Mouse (Mus musculus): Measurements from ENCODE around the gene Gm21190. TPM values are rescaled to one million over a fixed set of nuclear protein-coding genes. Genes with fewer than 3 reads are reported as not detected.
"Not testable (repeated sequence)": the region's sequence is repeated elsewhere in the genome, so short reads cannot be mapped to it uniquely, and the experiment has no call there.

The Gm21190 gene
- polyA plus RNA-seq, 1 experiment from 2014 or later = not detected

DNA sequence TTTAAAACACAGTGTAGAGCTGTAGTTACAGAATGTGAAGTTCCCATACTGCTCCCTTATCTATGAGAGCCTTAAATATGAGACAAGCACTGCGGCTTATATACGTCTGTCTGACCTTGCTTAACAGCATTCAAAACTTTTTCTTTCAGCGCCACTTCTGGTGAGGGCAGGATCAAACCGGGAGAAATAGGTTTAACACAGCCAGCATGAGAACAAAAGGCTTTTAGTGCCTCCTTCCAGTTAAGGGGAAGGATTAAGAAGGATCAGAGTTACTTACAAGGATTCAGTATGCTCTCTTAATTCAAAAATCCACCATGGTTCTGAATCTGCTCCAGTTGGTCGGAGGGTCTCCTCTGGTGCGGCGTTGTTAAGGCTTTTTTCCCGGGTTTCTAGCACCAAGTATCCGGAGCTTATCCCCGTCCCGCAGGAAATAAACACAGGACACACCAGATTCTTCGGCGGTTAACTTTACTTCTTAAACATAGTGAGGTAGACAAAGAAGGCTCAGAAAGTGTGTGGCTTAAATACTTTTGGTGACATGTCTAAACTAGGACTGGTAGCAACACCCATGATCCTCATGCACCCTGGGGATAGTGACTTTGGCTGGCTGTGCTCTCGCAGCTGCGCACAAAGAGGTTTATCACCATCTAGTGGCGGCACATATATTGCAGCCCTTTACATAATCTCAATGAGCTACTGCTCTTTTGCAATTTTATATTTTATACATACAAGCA lies 22.3 kb downstream of the Gm21190 start:
- 39% methylated on average over 16 of the region's 16 CpGs for WGBS (ENCODE audit: insufficient replicate concordance)
- H3K9me3 ChIP-seq (replicated peaks; ENCODE audit: control insufficient read depth, low read length) = peaks cover 5% of the 10 kb centered on the region
- ATAC-seq (ENCODE audit: low read depth) = no peak

DNA sequence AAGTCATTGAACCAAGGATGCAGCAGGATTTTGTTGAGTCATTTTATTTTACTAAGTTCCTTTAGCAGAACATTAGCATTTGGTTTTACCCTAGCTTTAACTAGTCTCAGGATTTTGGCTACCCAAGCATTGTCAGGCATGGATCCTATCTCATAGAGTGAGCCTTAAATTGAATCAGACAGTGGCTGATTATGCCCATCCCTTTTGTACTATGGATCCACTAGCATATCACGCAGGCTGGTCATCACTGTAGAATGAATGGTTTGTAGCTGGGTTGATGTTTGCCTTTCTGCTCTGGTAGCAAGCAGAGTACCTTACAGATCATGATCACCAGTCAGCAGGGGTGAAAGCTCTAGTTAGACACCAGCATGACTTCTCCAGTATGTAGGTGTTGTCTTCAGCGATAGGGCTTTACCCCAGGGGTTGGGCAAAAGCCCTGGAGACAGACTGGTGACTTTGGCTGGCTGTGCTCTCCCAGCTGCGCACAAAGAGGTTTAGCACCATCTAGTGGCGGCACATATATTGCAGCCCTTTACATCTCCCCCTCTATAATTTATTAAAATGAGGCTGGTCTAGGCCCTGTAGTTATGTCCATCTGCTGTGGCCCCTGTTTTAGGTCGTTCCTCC lies 30.1 kb downstream of the Gm21190 start:
- H3K9ac ChIP-seq (ENCODE audit: low read depth, low read length); H3K9me3 ChIP-seq (replicated peaks; ENCODE audit: control insufficient read depth, low read length); H3K4me2 ChIP-seq (ENCODE audit: low read depth, low read length); H3K27me3 ChIP-seq (ENCODE audit: control insufficient read depth, insufficient read depth, low read depth, low read length); H3K36me3 ChIP-seq (ENCODE audit: control insufficient read depth, insufficient read depth); H3K27ac ChIP-seq (ENCODE audit: low read length); H3K4me3 ChIP-seq (ENCODE audit: low read depth, low read length); H3K4me1 ChIP-seq (ENCODE audit: control insufficient read depth, low read depth, low read length): not testable (repeated sequence)
- WGBS (ENCODE audit: insufficient replicate concordance) = 21% methylated on average over 5 of the region's 5 CpGs
- peak; percentile 16; the same call in 1 of the 2 replicates for ATAC-seq (ENCODE audit: low read depth)

More for the DNA sequence above, 22.3 kb downstream of the Gm21190 start:
- no peaks in the 10 kb centered on the region for H3K36me3 ChIP-seq (ENCODE audit: control insufficient read depth, insufficient read depth)
- no peaks in the 10 kb centered on the region for H3K4me1 ChIP-seq (ENCODE audit: control insufficient read depth, low read depth, low read length)
- H3K27me3 ChIP-seq (ENCODE audit: control insufficient read depth, insufficient read depth, low read depth, low read length) = no peaks in the 10 kb centered on the region
- H3K27ac ChIP-seq (ENCODE audit: low read length) = no peak overlapping the region
- H3K4me2 ChIP-seq (ENCODE audit: low read depth, low read length) = no peak overlapping the region
- H3K9ac ChIP-seq (ENCODE audit: low read depth, low read length) = no peak overlapping the region
- H3K4me3 ChIP-seq (ENCODE audit: low read depth, low read length) = no peak overlapping the region

DNA sequence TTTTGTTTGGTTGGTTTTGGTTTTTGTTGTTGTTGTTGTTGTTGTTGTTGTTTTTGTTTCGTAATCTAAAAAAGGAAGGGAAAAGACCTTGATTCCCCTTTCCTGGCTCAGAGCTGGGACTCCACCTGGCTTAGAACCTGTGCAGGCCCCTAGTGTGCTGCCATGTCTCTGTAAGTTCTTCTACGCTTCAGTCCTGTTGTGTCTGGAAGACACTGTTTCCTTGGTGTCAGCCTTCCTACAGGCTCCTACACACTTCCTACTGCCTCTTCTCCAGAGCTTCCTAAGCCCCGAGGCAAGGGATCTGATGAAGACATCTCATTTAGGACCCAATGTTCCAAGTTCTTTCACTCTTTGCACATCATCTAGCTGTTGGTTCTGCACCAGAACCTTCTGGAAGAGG lies 30.7 kb downstream of the Gm21190 start:
- ATAC-seq (ENCODE audit: low read depth); H3K4me3 ChIP-seq (ENCODE audit: low read depth, low read length): not testable (repeated sequence)
- 49% methylated on average over 3 of the region's 3 CpGs for WGBS (ENCODE audit: insufficient replicate concordance)

DNA sequence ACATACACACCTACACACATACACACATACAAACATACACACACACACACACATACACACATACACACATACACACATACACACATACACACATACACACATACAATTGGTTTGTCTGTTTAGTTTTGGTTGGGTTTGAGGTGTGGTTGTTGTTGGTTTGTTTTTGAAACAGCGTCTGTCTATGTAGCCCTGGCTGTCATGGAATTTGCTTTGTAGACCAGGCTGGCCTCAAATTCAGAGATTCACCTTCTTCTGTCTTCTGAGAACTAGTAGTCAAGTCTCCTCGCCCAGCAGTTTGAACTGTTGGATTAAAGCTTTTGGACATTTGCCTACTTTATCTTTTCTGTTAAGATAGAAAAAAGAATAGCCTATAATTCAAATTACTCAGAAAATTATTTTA lies 38.1 kb downstream of the Gm21190 start:
- not testable (repeated sequence) for H3K4me3 ChIP-seq (ENCODE audit: low read depth, low read length); H3K27ac ChIP-seq (ENCODE audit: low read length); H3K9me3 ChIP-seq (replicated peaks; ENCODE audit: control insufficient read depth, low read length); H3K4me1 ChIP-seq (ENCODE audit: control insufficient read depth, low read depth, low read length); H3K9ac ChIP-seq (ENCODE audit: low read depth, low read length); H3K27me3 ChIP-seq (ENCODE audit: control insufficient read depth, insufficient read depth, low read depth, low read length); H3K36me3 ChIP-seq (ENCODE audit: control insufficient read depth, insufficient read depth); H3K4me2 ChIP-seq (ENCODE audit: low read depth, low read length); ATAC-seq (ENCODE audit: low read depth)
- WGBS (ENCODE audit: insufficient replicate concordance) = 40% methylated on average over 2 of the region's 2 CpGs

More for the DNA sequence above, 30.7 kb downstream of the Gm21190 start:
- H3K27me3 ChIP-seq (ENCODE audit: control insufficient read depth, insufficient read depth, low read depth, low read length); H3K4me2 ChIP-seq (ENCODE audit: low read depth, low read length); H3K9ac ChIP-seq (ENCODE audit: low read depth, low read length); H3K9me3 ChIP-seq (replicated peaks; ENCODE audit: control insufficient read depth, low read length); H3K36me3 ChIP-seq (ENCODE audit: control insufficient read depth, insufficient read depth); H3K27ac ChIP-seq (ENCODE audit: low read length); H3K4me1 ChIP-seq (ENCODE audit: control insufficient read depth, low read depth, low read length): not testable (repeated sequence)

DNA sequence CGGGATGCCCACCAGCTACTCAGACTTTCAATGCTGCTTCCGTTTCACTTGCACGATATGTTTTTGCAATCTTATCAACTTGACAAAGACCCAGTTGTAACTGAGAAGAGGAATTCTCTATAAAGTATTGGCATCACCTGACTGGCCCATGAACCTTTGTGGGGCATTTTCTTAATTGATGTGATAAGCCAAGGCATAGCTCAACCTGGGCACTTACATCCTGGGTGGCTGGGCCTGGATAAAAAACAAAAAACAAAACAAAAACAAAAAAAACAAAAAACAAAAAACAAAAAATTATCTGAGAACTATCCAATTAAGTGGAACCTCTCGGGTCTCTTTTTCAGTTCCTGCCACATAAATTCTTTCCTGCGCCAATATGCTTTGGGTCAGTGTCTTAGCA lies 40.3 kb downstream of the Gm21190 start:
- ATAC-seq (ENCODE audit: low read depth) = no peak
- Histone ChIP-seq H3K4me1 (ENCODE audit: control insufficient read depth, low read depth, low read length) (no peaks in the 10 kb centered on the region), H3K4me3 (ENCODE audit: low read depth, low read length) (no peak overlapping the region), H3K36me3 (ENCODE audit: control insufficient read depth, insufficient read depth) (no peaks in the 10 kb centered on the region), H3K9ac (ENCODE audit: low read depth, low read length) (no peak overlapping the region), H3K27me3 (ENCODE audit: control insufficient read depth, insufficient read depth, low read depth, low read length) (no peaks in the 10 kb centered on the region), H3K27ac (ENCODE audit: low read length) (no peak overlapping the region), H3K4me2 (ENCODE audit: low read depth, low read length) (no peak overlapping the region), H3K9me3 (replicated peaks; ENCODE audit: control insufficient read depth, low read length) (no peaks in the 10 kb centered on the region)
- WGBS (ENCODE audit: insufficient replicate concordance) = 63% methylated on average over 5 of the region's 5 CpGs

DNA sequence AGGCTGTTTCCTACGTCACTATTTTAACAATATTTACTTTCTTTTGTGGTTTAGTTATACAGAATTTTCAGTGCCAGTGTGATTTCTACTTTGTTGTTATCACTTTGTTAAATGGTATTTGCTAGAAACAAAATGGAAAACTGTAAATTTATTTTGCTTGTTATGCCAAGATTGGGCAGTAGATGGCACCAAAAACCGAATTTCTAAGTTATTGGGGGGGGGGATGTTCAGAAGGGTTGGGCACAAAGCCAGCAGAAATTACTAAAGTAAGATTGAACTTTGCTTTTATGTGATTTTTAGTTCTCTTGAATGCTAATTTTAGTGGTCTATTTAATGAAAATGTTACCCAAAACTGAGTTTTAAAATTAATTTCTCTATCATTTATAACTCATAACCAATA lies 44.4 kb downstream of the Gm21190 start:
- H3K36me3 ChIP-seq (ENCODE audit: control insufficient read depth, insufficient read depth); H3K4me2 ChIP-seq (ENCODE audit: low read depth, low read length); H3K9me3 ChIP-seq (replicated peaks; ENCODE audit: control insufficient read depth, low read length); H3K4me3 ChIP-seq (ENCODE audit: low read depth, low read length); H3K4me1 ChIP-seq (ENCODE audit: control insufficient read depth, low read depth, low read length); H3K9ac ChIP-seq (ENCODE audit: low read depth, low read length); H3K27me3 ChIP-seq (ENCODE audit: control insufficient read depth, insufficient read depth, low read depth, low read length); ATAC-seq (ENCODE audit: low read depth); H3K27ac ChIP-seq (ENCODE audit: low read length): not testable (repeated sequence)
- WGBS (ENCODE audit: insufficient replicate concordance) = 13% methylated on average over 2 of the region's 2 CpGs

DNA sequence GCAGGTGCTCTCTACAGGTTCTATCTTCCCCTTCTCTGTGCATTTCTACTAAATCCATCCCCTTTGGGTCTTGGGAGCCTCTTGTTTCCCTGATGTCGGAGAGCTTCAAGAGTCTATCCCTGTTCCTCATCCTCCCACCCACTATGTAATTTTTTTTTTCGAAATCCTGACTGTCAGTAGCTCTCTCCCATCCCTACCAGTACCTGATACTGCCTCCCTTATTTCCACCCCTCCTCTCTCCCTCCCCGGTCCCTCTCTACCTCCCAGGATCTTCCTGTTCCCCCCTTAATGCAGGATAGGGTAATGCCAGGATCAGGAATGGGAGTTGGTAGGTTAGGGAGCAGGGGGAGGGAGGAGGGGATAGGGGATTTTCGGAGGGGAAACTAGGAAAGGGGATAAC lies 45.4 kb downstream of the Gm21190 start:
- 34% methylated on average over 4 of the region's 4 CpGs for WGBS (ENCODE audit: insufficient replicate concordance)
- not testable (repeated sequence) for H3K36me3 ChIP-seq (ENCODE audit: control insufficient read depth, insufficient read depth); H3K4me1 ChIP-seq (ENCODE audit: control insufficient read depth, low read depth, low read length); H3K27me3 ChIP-seq (ENCODE audit: control insufficient read depth, insufficient read depth, low read depth, low read length); H3K9ac ChIP-seq (ENCODE audit: low read depth, low read length); H3K4me2 ChIP-seq (ENCODE audit: low read depth, low read length); H3K27ac ChIP-seq (ENCODE audit: low read length); H3K9me3 ChIP-seq (replicated peaks; ENCODE audit: control insufficient read depth, low read length); H3K4me3 ChIP-seq (ENCODE audit: low read depth, low read length); ATAC-seq (ENCODE audit: low read depth)

DNA sequence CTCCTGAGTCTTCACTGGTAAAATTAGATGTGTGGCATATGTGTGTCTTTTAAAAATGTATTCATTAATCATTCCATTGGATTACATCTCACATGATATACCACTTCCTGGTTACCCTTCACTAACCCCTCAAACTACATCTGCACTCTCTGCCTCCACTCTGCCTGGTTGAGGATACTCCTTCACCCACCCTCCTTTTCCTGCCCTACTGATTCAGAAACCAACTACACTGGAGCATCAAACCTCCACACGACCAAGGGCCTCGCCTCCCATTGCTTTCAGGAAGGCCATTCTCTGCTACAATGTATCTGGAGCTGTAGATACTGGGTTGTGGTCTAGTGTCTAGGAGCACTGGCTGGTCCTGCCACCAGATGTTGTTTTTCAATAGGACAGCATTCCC lies 46.2 kb downstream of the Gm21190 start:
- H3K9ac ChIP-seq (ENCODE audit: low read depth, low read length); H3K4me3 ChIP-seq (ENCODE audit: low read depth, low read length): not testable (repeated sequence)

DNA sequence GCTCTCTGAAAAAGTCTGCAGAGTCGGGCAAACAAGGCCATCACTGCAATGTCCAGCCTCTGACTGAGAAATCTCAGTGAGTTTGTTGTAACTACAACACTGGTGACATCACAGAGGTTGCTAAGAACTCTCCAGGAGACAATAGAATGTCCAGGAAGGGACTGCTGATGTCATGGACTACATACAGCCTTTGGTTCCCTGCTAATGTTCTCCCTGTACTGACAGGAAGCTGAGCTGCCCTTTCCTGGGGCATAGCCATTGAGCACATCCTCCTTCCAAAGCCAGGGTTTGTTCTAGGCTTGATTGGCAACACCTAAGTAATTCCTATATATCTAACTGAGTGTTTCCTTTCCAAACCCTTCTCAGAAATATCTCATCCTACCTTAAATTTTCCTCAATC lies 52.6 kb downstream of the Gm21190 start, which contains the start of gene Gm21149:
Gene Gm21149 (minus strand): TSS at position 101 of the 400 bp plus-strand sequence.
- ATAC-seq (ENCODE audit: low read depth); H3K27me3 ChIP-seq (ENCODE audit: control insufficient read depth, insufficient read depth, low read depth, low read length); H3K4me2 ChIP-seq (ENCODE audit: low read depth, low read length); H3K9ac ChIP-seq (ENCODE audit: low read depth, low read length); H3K36me3 ChIP-seq (ENCODE audit: control insufficient read depth, insufficient read depth); H3K4me3 ChIP-seq (ENCODE audit: low read depth, low read length); H3K4me1 ChIP-seq (ENCODE audit: control insufficient read depth, low read depth, low read length); H3K9me3 ChIP-seq (replicated peaks; ENCODE audit: control insufficient read depth, low read length); H3K27ac ChIP-seq (ENCODE audit: low read length): not testable (repeated sequence)
- 16% methylated on average over 1 of the region's 1 CpGs for WGBS (ENCODE audit: insufficient replicate concordance)

More for the DNA sequence above, 46.2 kb downstream of the Gm21190 start:
- H3K4me1 ChIP-seq (ENCODE audit: control insufficient read depth, low read depth, low read length); H3K27me3 ChIP-seq (ENCODE audit: control insufficient read depth, insufficient read depth, low read depth, low read length); H3K36me3 ChIP-seq (ENCODE audit: control insufficient read depth, insufficient read depth); H3K4me2 ChIP-seq (ENCODE audit: low read depth, low read length); ATAC-seq (ENCODE audit: low read depth); H3K27ac ChIP-seq (ENCODE audit: low read length); H3K9me3 ChIP-seq (replicated peaks; ENCODE audit: control insufficient read depth, low read length): not testable (repeated sequence)
- WGBS (ENCODE audit: insufficient replicate concordance) = 38% methylated on average over 2 of the region's 2 CpGs
